Mouse (Mus musculus): ENCODE measurements at regions not wholly inside any gene's neighbourhood (a gene's known extent, or its start where the extent isn't known, plus 50 kb on each side); places are given as distances from the start of the nearest gene placed in this dataset.
A peak's percentile ranks its signal among the peaks of the same experiment; 100 is the strongest.

DNA sequence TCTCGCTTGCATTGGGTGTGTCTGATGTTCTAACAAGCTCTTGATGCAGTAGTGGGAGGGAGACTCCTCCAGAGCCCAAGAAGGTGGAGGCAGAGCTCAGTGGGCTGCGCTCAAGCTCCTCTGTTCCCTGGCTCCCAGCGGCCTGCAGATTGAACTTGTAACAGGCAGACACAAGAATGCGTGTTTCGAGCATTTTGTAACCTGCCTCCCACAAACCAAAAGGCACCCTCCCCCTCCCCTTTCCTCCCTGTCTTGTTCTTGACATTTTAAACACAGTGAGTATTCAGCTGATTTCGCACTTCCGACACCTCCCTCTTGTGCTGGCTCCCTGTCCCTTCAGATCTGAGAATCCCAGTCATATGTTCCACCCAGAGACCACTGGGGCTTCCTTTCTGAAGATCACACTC lies 207.7 kb upstream of the Serp2 start:
- Histone ChIP-seq H3K4me1 (replicated peaks) (peaks cover 31% of the 10 kb centered on the region), H3K36me3 (no peaks in the 10 kb centered on the region), H3K4me3 (replicated peaks) (no peak overlapping the region), H3K27ac (peak overlapping the region; percentile 74), H3K9me3 (no peaks in the 10 kb centered on the region), H3K4me2 (peak overlapping the region; percentile 31), H3K9ac (replicated peaks) (no peak overlapping the region), H3K27me3 (no peaks in the 10 kb centered on the region; the same call in 1 of the 2 replicates)
- 24% methylated on average over 7 of the region's 7 CpGs for WGBS
- no peak for ATAC-seq (ENCODE audit: insufficient number of reproducible peaks, insufficient read depth, low FRiP score, low TSS enrichment, low read depth)

DNA sequence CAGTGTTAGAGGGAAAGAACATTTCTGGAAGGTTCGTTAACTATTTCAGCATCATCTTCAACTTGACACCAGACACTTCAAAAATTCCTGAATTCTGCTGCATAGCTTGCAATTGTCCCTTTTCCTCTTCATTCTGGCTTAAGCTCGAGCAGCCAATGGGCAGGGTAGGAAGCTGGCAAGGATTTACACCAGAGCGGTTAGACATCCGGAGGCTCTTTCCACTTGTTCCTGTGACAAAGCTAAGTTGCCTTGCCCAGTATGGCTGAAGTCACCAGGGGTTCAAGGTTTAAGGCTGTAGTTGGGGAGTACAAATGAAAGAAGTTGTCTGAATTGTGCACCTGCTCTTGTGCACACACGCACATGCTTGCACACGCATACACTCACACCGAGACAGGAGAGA lies 206.8 kb upstream of the Serp2 start:
- no peak for ATAC-seq (ENCODE audit: insufficient number of reproducible peaks, insufficient read depth, low FRiP score, low TSS enrichment, low read depth)
- Histone ChIP-seq H3K9ac (replicated peaks) (no peak overlapping the region), H3K4me3 (replicated peaks) (no peak overlapping the region), H3K27ac (no peak overlapping the region), H3K9me3 (no peaks in the 10 kb centered on the region), H3K4me2 (no peak overlapping the region), H3K27me3 (no peaks in the 10 kb centered on the region; the same call in 1 of the 2 replicates), H3K4me1 (replicated peaks) (peaks cover 31% of the 10 kb centered on the region), H3K36me3 (no peaks in the 10 kb centered on the region)
- 83% methylated on average over 7 of the region's 7 CpGs for WGBS

DNA sequence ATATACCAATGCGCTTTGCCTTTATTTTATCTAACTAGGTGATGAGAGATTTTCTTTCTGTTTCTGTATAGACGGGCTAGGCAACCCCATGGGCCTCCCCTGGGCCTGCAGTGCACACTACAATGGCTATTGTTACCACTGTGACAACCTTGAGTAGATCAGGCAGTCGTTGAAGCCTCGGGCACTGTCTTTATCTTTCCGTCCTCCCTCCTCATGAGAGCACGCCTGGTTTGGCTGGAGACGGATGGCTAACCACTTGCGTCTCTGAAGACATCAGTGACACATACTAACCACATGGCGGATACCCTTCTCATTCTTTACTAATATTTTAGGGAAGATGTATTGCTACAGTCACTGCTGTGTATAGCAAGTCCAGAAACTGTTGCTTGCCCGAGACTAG lies 206.1 kb upstream of the Serp2 start:
- Histone ChIP-seq H3K9ac (replicated peaks) (no peak overlapping the region), H3K27ac (no peak overlapping the region), H3K4me1 (replicated peaks) (peaks cover 27% of the 10 kb centered on the region), H3K36me3 (no peaks in the 10 kb centered on the region), H3K4me2 (no peak overlapping the region), H3K4me3 (replicated peaks) (no peak overlapping the region), H3K9me3 (no peaks in the 10 kb centered on the region), H3K27me3 (no peaks in the 10 kb centered on the region; the same call in 1 of the 2 replicates)
- 81% methylated on average over 10 of the region's 10 CpGs for WGBS
- ATAC-seq (ENCODE audit: insufficient number of reproducible peaks, insufficient read depth, low FRiP score, low TSS enrichment, low read depth): no peak

- Histone ChIP-seq H3K4me1 (replicated peaks) (peaks cover 25% of the 10 kb centered on the region), H3K27me3 (no peaks in the 10 kb centered on the region; the same call in 1 of the 2 replicates), H3K4me3 (replicated peaks) (no peak overlapping the region), H3K9me3 (no peaks in the 10 kb centered on the region), H3K4me2 (no peak overlapping the region), H3K36me3 (no peaks in the 10 kb centered on the region), H3K27ac (no peak overlapping the region), H3K9ac (replicated peaks) (no peak overlapping the region)
- ATAC-seq (ENCODE audit: insufficient number of reproducible peaks, insufficient read depth, low FRiP score, low TSS enrichment, low read depth): no peak
- WGBS: 93% methylated on average over 11 of the region's 11 CpGs
These were observed 205.0 kb upstream of the Serp2 start for GRCm38 (mm10) chr14:76761691-76762090.

- H3K9me3 ChIP-seq: no peaks in the 10 kb centered on the region
- 81% methylated on average over 4 of the region's 4 CpGs for WGBS
- peaks cover 24% of the 10 kb centered on the region for H3K4me1 ChIP-seq (replicated peaks)
- H3K27ac ChIP-seq: no peak overlapping the region
- no peak overlapping the region for H3K9ac ChIP-seq (replicated peaks)
- no peaks in the 10 kb centered on the region; the same call in 1 of the 2 replicates for H3K27me3 ChIP-seq
- no peaks in the 10 kb centered on the region for H3K36me3 ChIP-seq
- no peak overlapping the region for H3K4me2 ChIP-seq
- no peak for ATAC-seq (ENCODE audit: insufficient number of reproducible peaks, insufficient read depth, low FRiP score, low TSS enrichment, low read depth)
- H3K4me3 ChIP-seq (replicated peaks): no peak overlapping the region
These were observed 204.6 kb upstream of the Serp2 start for GRCm38 (mm10) chr14:76761274-76761673.

DNA sequence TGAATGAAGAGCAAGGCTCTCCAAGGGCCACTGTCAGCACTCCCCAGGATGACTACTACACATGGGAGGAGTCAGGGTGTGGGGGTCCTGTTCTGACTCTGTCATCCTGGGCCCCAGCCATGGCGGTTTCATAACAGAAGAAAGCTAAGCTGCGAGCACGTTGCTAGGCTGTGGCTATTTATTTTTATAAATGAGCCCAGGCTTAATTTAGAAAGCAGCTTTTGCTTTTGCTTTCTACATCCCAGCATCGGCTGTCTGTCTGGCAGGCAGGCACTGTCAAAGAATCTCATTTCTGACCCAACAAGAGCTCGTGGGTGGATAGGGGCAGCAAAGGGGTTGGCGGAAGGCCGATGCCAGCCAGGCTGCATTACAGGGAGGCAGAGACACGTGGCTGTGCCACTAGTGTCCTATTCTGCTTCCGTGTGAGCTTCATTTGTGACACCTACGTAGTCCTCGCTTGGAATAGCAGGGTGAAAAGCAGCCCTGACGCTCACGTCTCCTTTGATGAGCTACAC lies 203.9 kb upstream of the Serp2 start:
- peaks cover 19% of the 10 kb centered on the region for H3K4me1 ChIP-seq (replicated peaks)
- no peak overlapping the region for H3K27ac ChIP-seq
- H3K9ac ChIP-seq (replicated peaks): no peak overlapping the region
- H3K4me3 ChIP-seq (replicated peaks): no peak overlapping the region
- H3K36me3 ChIP-seq: no peaks in the 10 kb centered on the region
- no peak for ATAC-seq (ENCODE audit: insufficient number of reproducible peaks, insufficient read depth, low FRiP score, low TSS enrichment, low read depth)
- H3K9me3 ChIP-seq: no peaks in the 10 kb centered on the region
- WGBS: 82% methylated on average over 13 of the region's 13 CpGs
- no peak overlapping the region for H3K4me2 ChIP-seq
- H3K27me3 ChIP-seq: no peaks in the 10 kb centered on the region; the same call in 1 of the 2 replicates

- Histone ChIP-seq H3K9me3 (no peaks in the 10 kb centered on the region), H3K4me2 (no peak overlapping the region), H3K36me3 (no peaks in the 10 kb centered on the region), H3K4me3 (replicated peaks) (no peak overlapping the region), H3K9ac (replicated peaks) (no peak overlapping the region), H3K4me1 (replicated peaks) (peaks cover 7% of the 10 kb centered on the region), H3K27me3 (no peaks in the 10 kb centered on the region; the same call in 1 of the 2 replicates), H3K27ac (no peak overlapping the region)
- WGBS: 90% methylated on average over 4 of the region's 4 CpGs
- ATAC-seq (ENCODE audit: insufficient number of reproducible peaks, insufficient read depth, low FRiP score, low TSS enrichment, low read depth): no peak
These were observed 202.7 kb upstream of the Serp2 start for GRCm38 (mm10) chr14:76759377-76759776.

GRCm38 (mm10) chr14:76758589-76758988 lies 201.9 kb upstream of the Serp2 start:
- Histone ChIP-seq H3K4me3 (replicated peaks) (no peak overlapping the region), H3K4me1 (replicated peaks) (no peaks in the 10 kb centered on the region), H3K9ac (replicated peaks) (no peak overlapping the region), H3K27me3 (no peaks in the 10 kb centered on the region), H3K27ac (no peak overlapping the region), H3K9me3 (no peaks in the 10 kb centered on the region), H3K4me2 (no peak overlapping the region), H3K36me3 (no peaks in the 10 kb centered on the region)
- WGBS: 88% methylated on average over 1 of the region's 1 CpGs
- no peak for ATAC-seq (ENCODE audit: insufficient number of reproducible peaks, insufficient read depth, low FRiP score, low TSS enrichment, low read depth)

DNA sequence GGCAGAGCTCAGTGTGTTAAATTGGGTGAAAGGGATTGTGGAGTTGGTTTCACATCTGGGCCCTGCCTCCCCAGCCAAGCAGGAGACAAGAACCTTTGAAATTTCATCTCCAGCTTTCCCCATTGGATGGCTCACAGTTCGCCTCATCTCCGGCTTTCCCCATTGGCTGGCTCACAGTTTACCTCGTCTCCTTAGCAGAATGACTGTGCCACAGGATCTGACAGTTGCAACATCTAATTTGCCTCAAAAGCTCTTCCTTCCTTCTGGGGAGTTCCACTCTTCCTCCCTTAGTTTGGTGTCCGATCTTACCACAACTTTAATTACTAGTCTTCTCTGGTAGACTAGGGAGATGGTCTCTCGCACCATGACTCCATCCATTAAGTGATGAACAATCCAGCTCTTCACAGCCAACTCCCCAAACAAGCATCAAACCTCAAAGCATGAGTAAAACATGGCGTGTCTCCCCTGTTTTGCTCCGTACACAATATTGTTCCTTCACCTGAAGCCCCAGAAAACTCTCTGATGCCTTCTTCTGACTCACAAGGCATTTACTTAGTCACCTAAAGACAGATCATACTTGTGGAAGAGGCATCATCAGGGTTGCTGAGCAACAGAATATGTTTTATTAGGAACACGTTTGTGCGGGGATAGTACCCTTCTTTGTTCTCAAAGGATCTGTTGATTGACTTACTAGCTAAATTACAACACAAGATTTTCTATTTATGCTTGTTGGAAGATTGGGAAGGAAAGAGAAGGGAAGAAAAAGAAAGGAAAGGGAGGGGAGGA lies 199.1 kb upstream of the Serp2 start:
- no peak for ATAC-seq (ENCODE audit: insufficient number of reproducible peaks, insufficient read depth, low FRiP score, low TSS enrichment, low read depth)
- WGBS: 77% methylated on average over 9 of the region's 9 CpGs
- Histone ChIP-seq H3K4me3 (replicated peaks) (no peak overlapping the region), H3K9ac (replicated peaks) (no peak overlapping the region), H3K27me3 (no peaks in the 10 kb centered on the region), H3K36me3 (no peaks in the 10 kb centered on the region), H3K27ac (no peak overlapping the region), H3K4me2 (no peak overlapping the region), H3K9me3 (no peaks in the 10 kb centered on the region), H3K4me1 (replicated peaks) (0 out of 2 replicates have a peak, but pooled peaks cover 3% of the 10 kb centered on the region)

DNA sequence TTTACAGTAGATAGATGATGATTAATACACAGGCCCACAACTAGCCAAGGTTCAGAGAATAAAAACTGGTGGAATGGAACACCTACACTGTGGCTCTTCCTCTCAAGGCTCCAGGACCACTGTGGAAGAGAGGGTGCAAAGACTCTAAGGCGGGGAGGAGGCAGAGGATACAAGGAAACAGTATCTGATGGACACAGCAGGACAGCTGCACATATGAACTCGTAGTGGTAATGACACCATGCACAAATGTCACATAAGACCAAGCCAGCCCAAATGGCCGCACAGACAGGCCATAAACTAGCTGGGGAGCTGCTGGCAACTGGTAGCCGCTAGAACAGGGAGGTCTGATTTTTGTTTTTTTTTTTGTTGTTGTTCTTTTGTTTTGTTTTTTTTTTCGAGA lies 197.0 kb upstream of the Serp2 start:
- H3K27me3 ChIP-seq: no peaks in the 10 kb centered on the region
- H3K4me1 ChIP-seq (replicated peaks): 0 out of 2 replicates have a peak, but pooled peaks cover 4% of the 10 kb centered on the region
- 87% methylated on average over 5 of the region's 5 CpGs for WGBS
- no peak overlapping the region for H3K9ac ChIP-seq (replicated peaks)
- H3K4me2 ChIP-seq: no peak overlapping the region
- no peak for ATAC-seq (ENCODE audit: insufficient number of reproducible peaks, insufficient read depth, low FRiP score, low TSS enrichment, low read depth)
- H3K4me3 ChIP-seq (replicated peaks): no peak overlapping the region
- H3K9me3 ChIP-seq: no peaks in the 10 kb centered on the region
- H3K27ac ChIP-seq: no peak overlapping the region
- no peaks in the 10 kb centered on the region for H3K36me3 ChIP-seq

- Histone ChIP-seq H3K4me3 (replicated peaks) (no peak overlapping the region), H3K27me3 (no peaks in the 10 kb centered on the region), H3K9me3 (no peaks in the 10 kb centered on the region; the same call in 1 of the 2 replicates), H3K4me1 (replicated peaks) (0 out of 2 replicates have a peak, but pooled peaks cover 8% of the 10 kb centered on the region), H3K4me2 (no peak overlapping the region), H3K27ac (no peak overlapping the region), H3K36me3 (no peaks in the 10 kb centered on the region), H3K9ac (replicated peaks) (no peak overlapping the region)
- 89% methylated on average over 7 of the region's 7 CpGs for WGBS
- ATAC-seq (ENCODE audit: insufficient number of reproducible peaks, insufficient read depth, low FRiP score, low TSS enrichment, low read depth): no peak
These were observed 192.5 kb upstream of the Serp2 start for GRCm38 (mm10) chr14:76749178-76749577.
